Mouse (Mus musculus): ENCODE measurements around the gene Kcnh4. TPM values are rescaled to one million over a fixed set of nuclear protein-coding genes. Genes with fewer than 3 reads are reported as not detected.

Gene Kcnh4
- polyA plus RNA-seq, 1 experiment from 2014 or later = 6.8 TPM

DNA sequence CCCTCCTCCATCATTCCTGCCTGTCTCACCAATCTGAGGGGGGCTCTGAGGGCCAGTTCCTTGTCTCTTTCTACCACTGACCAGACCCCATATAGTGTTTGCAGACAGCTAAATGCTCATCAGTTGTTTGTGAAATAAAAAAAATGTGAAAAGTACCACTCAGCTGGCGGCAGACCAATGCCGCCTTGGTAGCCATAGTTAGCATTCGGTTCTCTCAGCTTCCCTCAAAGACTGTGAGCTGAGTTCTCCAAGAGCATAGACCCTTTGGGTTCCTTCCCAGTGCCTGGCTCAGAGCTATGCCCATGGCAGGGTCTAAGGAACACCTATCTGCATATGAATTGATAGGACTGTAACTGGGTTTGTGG lies 5.1 kb downstream of the Kcnh4 start:
- Histone ChIP-seq H3K27ac (ENCODE audit: low read length) (no peak overlapping the region), H3K36me3 (ENCODE audit: control insufficient read depth, insufficient read depth) (no peaks in the 10 kb centered on the region), H3K4me2 (ENCODE audit: low read length) (no peak overlapping the region), H3K27me3 (replicated peaks; ENCODE audit: control insufficient read depth, insufficient read depth, low read length) (no peaks in the 10 kb centered on the region; the same call in 1 of the 2 replicates), H3K9me3 (ENCODE audit: control insufficient read depth, low read length) (no peaks in the 10 kb centered on the region), H3K4me1 (replicated peaks; ENCODE audit: control insufficient read depth, insufficient read depth, low read length) (peaks cover 9% of the 10 kb centered on the region), H3K4me3 (replicated peaks; ENCODE audit: low read length) (no peak overlapping the region), H3K9ac (replicated peaks; ENCODE audit: low read depth, low read length) (no peak overlapping the region)
- no peak for ATAC-seq
- 89% methylated on average over 3 of the region's 3 CpGs for WGBS

DNA sequence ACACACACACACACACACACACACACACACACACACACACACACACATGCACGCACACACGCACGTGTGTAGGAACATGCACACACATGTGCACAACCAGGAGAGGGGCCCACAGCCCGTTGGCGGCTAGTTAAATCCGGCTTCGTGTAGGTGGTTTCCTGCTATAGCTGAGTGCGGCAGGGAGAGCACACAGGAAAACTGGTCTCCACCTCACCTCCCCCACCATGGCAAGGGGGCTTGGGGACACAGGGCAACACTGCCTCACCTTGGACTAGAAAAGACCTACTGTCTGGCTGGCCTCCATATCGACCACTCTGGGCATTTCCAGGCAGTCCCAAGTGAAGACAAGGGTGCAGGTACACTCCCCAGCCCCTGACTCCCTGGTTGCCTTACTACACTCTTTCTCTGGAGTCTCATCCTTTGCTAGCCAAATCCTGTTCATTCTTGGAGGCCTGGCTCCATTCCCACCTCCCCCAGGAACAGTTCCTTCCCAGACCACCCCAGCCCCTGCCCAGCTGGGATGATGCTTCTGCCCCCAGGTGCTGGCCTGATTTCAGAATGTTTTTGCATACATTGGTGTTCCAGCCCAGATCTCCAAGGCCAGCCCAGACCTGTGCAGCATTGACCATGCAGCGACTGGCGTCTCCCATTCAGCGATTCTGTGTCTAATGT lies 5.6 kb downstream of the Kcnh4 start:
- Histone ChIP-seq H3K36me3 (ENCODE audit: control insufficient read depth, insufficient read depth) (no peaks in the 10 kb centered on the region), H3K9me3 (ENCODE audit: control insufficient read depth, low read length) (no peaks in the 10 kb centered on the region), H3K4me2 (ENCODE audit: low read length) (no peak overlapping the region), H3K9ac (replicated peaks; ENCODE audit: low read depth, low read length) (no peak overlapping the region), H3K27ac (ENCODE audit: low read length) (no peak overlapping the region), H3K27me3 (replicated peaks; ENCODE audit: control insufficient read depth, insufficient read depth, low read length) (no peaks in the 10 kb centered on the region; the same call in 1 of the 2 replicates), H3K4me1 (replicated peaks; ENCODE audit: control insufficient read depth, insufficient read depth, low read length) (peaks cover 5% of the 10 kb centered on the region; the same call in 1 of the 2 replicates), H3K4me3 (replicated peaks; ENCODE audit: low read length) (no peak overlapping the region)
- 90% methylated on average over 12 of the region's 12 CpGs for WGBS
- no peak for ATAC-seq

DNA sequence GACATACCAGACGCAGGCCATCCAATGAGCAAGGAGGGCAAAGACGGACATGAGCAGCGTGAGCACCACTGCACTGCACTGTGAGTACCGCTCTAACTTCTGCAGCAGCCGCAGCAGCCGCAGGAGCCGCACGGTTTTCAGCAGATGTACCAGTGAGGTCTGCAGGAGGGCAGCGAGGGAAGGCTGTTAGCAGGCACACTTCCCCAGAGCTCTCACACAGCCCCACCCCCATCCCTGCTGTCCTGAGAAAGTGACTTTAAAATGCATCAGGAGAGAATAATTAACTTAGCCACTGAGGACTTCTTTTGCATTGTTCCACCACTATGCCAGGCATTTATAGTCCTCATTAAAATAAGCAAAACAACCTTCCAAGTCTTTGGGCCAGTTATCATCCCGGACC lies 7.4 kb downstream of the Kcnh4 start:
- H3K27me3 ChIP-seq (replicated peaks; ENCODE audit: control insufficient read depth, insufficient read depth, low read length) = no peaks in the 10 kb centered on the region; the same call in 1 of the 2 replicates
- ATAC-seq = no peak
- H3K9me3 ChIP-seq (ENCODE audit: control insufficient read depth, low read length) = no peaks in the 10 kb centered on the region
- no peak overlapping the region for H3K9ac ChIP-seq (replicated peaks; ENCODE audit: low read depth, low read length)
- no peak overlapping the region for H3K4me3 ChIP-seq (replicated peaks; ENCODE audit: low read length)
- H3K4me1 ChIP-seq (replicated peaks; ENCODE audit: control insufficient read depth, insufficient read depth, low read length) = no peaks in the 10 kb centered on the region
- H3K4me2 ChIP-seq (ENCODE audit: low read length) = no peak overlapping the region
- WGBS = 38% methylated on average over 10 of the region's 10 CpGs
- H3K27ac ChIP-seq (ENCODE audit: low read length) = no peak overlapping the region
- H3K36me3 ChIP-seq (ENCODE audit: control insufficient read depth, insufficient read depth) = no peaks in the 10 kb centered on the region

DNA sequence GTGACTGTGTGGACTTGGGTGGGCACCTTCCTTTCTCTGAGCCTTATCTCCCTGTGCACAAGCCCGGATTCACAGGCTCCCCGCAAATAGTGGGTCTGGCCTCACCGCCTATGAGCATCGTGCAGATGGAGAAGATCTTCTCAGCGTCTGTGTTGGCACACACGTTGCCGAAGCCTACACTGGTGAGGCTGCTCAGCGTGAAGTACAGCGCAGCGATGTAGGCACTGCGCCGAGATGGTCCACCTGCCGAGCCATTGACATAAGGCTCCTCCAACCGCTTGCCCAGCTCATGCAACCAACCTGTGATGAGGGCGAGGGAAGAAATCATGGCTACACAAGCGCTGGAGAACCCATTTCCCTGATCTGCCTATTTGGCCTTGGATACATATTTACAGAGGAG lies 9.6 kb downstream of the Kcnh4 start:
- Histone ChIP-seq H3K4me2 (ENCODE audit: low read length) (no peak overlapping the region), H3K36me3 (ENCODE audit: control insufficient read depth, insufficient read depth) (no peaks in the 10 kb centered on the region), H3K4me3 (replicated peaks; ENCODE audit: low read length) (no peak overlapping the region), H3K4me1 (replicated peaks; ENCODE audit: control insufficient read depth, insufficient read depth, low read length) (no peaks in the 10 kb centered on the region), H3K9me3 (ENCODE audit: control insufficient read depth, low read length) (no peaks in the 10 kb centered on the region), H3K27ac (ENCODE audit: low read length) (no peak overlapping the region), H3K27me3 (replicated peaks; ENCODE audit: control insufficient read depth, insufficient read depth, low read length) (no peaks in the 10 kb centered on the region; the same call in 1 of the 2 replicates), H3K9ac (replicated peaks; ENCODE audit: low read depth, low read length) (no peak overlapping the region)
- 94% methylated on average over 16 of the region's 16 CpGs for WGBS
- ATAC-seq = no peak

DNA sequence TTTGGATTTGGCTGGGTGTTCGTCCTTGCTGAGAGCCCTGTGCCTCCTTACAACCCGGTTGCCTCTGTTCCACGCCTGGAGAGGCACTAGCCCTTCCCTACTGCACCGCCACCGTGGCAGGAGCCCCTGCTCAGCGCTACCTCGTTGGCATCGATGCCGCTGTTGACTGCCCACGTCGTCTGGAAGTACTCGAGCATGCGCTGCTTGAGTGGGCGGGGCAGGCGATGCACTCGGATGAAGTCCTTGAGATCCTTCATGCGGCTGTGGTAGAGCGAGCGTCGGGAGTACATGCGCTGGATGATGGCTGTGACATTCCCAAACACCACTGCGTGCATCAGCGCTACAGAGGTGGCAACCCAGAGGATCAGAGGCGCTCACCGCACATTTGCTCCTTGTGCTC lies 10.3 kb downstream of the Kcnh4 start:
- Histone ChIP-seq H3K36me3 (ENCODE audit: control insufficient read depth, insufficient read depth) (no peaks in the 10 kb centered on the region), H3K9ac (replicated peaks; ENCODE audit: low read depth, low read length) (no peak overlapping the region), H3K4me1 (replicated peaks; ENCODE audit: control insufficient read depth, insufficient read depth, low read length) (no peaks in the 10 kb centered on the region), H3K27me3 (replicated peaks; ENCODE audit: control insufficient read depth, insufficient read depth, low read length) (no peaks in the 10 kb centered on the region; the same call in 1 of the 2 replicates), H3K9me3 (ENCODE audit: control insufficient read depth, low read length) (no peaks in the 10 kb centered on the region), H3K27ac (ENCODE audit: low read length) (no peak overlapping the region), H3K4me2 (ENCODE audit: low read length) (no peak overlapping the region), H3K4me3 (replicated peaks; ENCODE audit: low read length) (no peak overlapping the region)
- 54% methylated on average over 25 of the region's 25 CpGs for WGBS
- ATAC-seq = no peak

DNA sequence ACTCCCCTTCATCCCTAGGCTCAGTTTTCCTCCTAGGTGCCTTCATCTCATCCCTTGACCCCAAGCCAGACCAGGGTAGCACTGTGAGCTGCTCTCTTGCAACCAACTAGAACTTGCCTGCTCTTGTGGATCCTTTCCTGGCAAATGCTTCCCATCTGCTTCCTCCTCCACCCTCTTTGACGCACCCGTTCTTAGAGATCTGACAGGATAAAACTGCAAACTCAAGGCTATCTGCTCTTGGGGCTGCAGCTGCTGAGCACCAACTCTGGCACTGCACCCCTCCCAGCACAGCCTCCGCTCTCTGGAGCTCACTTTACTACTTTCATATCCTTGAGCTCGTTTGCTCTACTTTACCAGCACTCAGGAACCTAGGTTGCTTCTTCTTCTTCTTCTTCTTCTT lies 11.1 kb downstream of the Kcnh4 start:
- no peak overlapping the region for H3K9ac ChIP-seq (replicated peaks; ENCODE audit: low read depth, low read length)
- no peak overlapping the region for H3K4me3 ChIP-seq (replicated peaks; ENCODE audit: low read length)
- WGBS = 82% methylated on average over 4 of the region's 4 CpGs
- H3K4me2 ChIP-seq (ENCODE audit: low read length) = no peak overlapping the region
- H3K36me3 ChIP-seq (ENCODE audit: control insufficient read depth, insufficient read depth) = no peaks in the 10 kb centered on the region
- H3K27ac ChIP-seq (ENCODE audit: low read length) = no peak overlapping the region
- no peaks in the 10 kb centered on the region for H3K9me3 ChIP-seq (ENCODE audit: control insufficient read depth, low read length)
- H3K4me1 ChIP-seq (replicated peaks; ENCODE audit: control insufficient read depth, insufficient read depth, low read length) = no peaks in the 10 kb centered on the region
- no peak for ATAC-seq
- H3K27me3 ChIP-seq (replicated peaks; ENCODE audit: control insufficient read depth, insufficient read depth, low read length) = no peaks in the 10 kb centered on the region; the same call in 1 of the 2 replicates

DNA sequence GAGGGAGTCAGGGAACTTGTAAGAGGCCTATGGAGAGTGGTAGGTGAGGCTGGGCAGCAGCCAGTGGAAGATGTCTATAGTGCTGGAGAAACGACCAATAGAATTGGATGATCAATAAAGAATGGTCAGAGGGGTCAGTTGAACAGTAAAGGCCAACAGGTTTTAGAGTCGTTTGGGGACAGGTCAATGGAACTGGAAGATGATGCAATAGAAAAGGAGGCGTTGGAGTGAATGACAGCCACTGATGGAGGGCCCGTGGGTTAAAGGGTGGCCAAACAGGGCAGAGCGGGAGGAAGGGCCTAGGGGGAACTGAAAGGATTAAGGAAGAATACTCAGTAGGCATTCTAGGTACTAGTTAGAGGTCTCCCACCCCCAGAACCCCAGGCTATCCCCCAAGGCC lies 12.6 kb downstream of the Kcnh4 start:
- no peaks in the 10 kb centered on the region for H3K36me3 ChIP-seq (ENCODE audit: control insufficient read depth, insufficient read depth)
- ATAC-seq = no peak
- H3K9me3 ChIP-seq (ENCODE audit: control insufficient read depth, low read length) = no peaks in the 10 kb centered on the region
- 79% methylated on average over 5 of the region's 5 CpGs for WGBS
- no peak overlapping the region for H3K27ac ChIP-seq (ENCODE audit: low read length)
- H3K9ac ChIP-seq (replicated peaks; ENCODE audit: low read depth, low read length) = no peak overlapping the region
- H3K4me1 ChIP-seq (replicated peaks; ENCODE audit: control insufficient read depth, insufficient read depth, low read length) = no peaks in the 10 kb centered on the region
- H3K27me3 ChIP-seq (replicated peaks; ENCODE audit: control insufficient read depth, insufficient read depth, low read length) = no peaks in the 10 kb centered on the region; the same call in 1 of the 2 replicates
- no peak overlapping the region for H3K4me3 ChIP-seq (replicated peaks; ENCODE audit: low read length)
- no peak overlapping the region for H3K4me2 ChIP-seq (ENCODE audit: low read length)

DNA sequence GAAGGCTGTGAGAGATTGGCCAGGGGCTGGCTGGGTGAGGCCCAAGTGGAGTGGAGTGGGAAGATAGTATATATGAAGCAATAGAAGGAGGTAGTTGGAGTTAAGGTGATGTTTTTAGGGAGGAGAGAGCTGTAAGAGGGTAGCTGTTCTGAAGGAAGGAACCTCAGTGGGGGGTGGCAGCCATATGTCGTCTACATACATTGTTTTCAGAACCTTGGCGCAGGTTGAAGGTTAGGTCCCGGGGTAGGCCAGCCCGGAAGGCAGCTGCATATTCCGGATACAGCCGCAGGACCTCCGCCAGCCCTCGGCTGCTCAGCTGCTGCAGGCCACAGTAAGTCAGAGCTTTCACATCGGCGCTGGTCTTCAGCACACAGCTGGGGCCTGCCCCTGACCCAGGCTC lies 13.2 kb downstream of the Kcnh4 start:
- H3K9ac ChIP-seq (replicated peaks; ENCODE audit: low read depth, low read length) = no peak overlapping the region
- H3K4me1 ChIP-seq (replicated peaks; ENCODE audit: control insufficient read depth, insufficient read depth, low read length) = no peaks in the 10 kb centered on the region
- no peak for ATAC-seq
- no peak overlapping the region for H3K27ac ChIP-seq (ENCODE audit: low read length)
- 79% methylated on average over 10 of the region's 10 CpGs for WGBS
- no peaks in the 10 kb centered on the region; the same call in 1 of the 2 replicates for H3K27me3 ChIP-seq (replicated peaks; ENCODE audit: control insufficient read depth, insufficient read depth, low read length)
- no peak overlapping the region for H3K4me2 ChIP-seq (ENCODE audit: low read length)
- H3K4me3 ChIP-seq (replicated peaks; ENCODE audit: low read length) = no peak overlapping the region
- H3K9me3 ChIP-seq (ENCODE audit: control insufficient read depth, low read length) = no peaks in the 10 kb centered on the region
- H3K36me3 ChIP-seq (ENCODE audit: control insufficient read depth, insufficient read depth) = no peaks in the 10 kb centered on the region

DNA sequence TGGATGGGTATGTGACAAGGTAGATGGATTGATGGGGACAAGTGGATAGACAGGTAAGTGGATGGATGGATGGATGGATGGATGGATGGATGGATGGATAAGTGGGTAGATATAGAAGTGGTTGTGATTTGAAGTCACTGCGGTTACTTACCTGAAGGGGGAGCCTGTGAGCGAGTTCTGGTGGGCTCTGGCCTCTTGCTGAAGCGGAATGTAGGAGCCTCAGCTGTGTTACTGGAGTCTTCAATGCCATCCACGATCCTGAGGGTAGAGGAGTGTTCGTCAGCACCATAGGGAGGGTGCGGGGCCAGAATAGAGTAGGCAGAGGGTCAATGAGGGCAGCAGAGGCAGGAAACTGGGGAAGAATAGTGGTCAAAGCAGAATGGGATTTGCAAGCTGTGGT lies 14.7 kb downstream of the Kcnh4 start:
- no peak overlapping the region for H3K9ac ChIP-seq (replicated peaks; ENCODE audit: low read depth, low read length)
- no peak for ATAC-seq

DNA sequence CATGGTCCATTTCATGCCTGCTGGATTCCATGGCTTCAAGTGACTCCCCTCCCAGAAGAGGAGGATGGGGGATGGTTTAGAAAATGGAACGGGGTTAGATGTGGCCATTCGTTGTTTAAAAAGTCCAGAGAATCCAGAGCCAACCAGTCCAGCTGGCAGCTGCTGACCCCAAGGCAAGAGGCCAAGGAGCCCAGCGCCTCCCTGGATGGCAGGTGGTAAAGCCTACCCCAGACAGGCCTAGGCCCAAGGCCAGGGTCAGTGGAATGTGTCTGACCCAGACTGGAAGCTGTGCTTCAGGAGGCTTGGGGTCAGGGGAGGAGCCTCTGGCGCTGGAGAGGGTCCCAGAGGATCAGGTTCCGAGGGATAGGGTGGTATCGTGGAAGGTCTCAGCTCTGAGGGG lies 18.4 kb downstream of the Kcnh4 start:
- Histone ChIP-seq H3K27ac (ENCODE audit: low read length) (no peak overlapping the region), H3K9ac (replicated peaks; ENCODE audit: low read depth, low read length) (no peak overlapping the region), H3K36me3 (ENCODE audit: control insufficient read depth, insufficient read depth) (no peaks in the 10 kb centered on the region), H3K27me3 (replicated peaks; ENCODE audit: control insufficient read depth, insufficient read depth, low read length) (no peaks in the 10 kb centered on the region), H3K9me3 (ENCODE audit: control insufficient read depth, low read length) (no peaks in the 10 kb centered on the region), H3K4me2 (ENCODE audit: low read length) (no peak overlapping the region), H3K4me3 (replicated peaks; ENCODE audit: low read length) (no peak overlapping the region), H3K4me1 (replicated peaks; ENCODE audit: control insufficient read depth, insufficient read depth, low read length) (peaks cover 15% of the 10 kb centered on the region)
- 83% methylated on average over 6 of the region's 6 CpGs for WGBS
- ATAC-seq = no peak

More for the DNA sequence above, 14.7 kb downstream of the Kcnh4 start:
- H3K4me2 ChIP-seq (ENCODE audit: low read length) = no peak overlapping the region
- no peaks in the 10 kb centered on the region for H3K9me3 ChIP-seq (ENCODE audit: control insufficient read depth, low read length)
- no peaks in the 10 kb centered on the region; the same call in 1 of the 2 replicates for H3K27me3 ChIP-seq (replicated peaks; ENCODE audit: control insufficient read depth, insufficient read depth, low read length)
- H3K36me3 ChIP-seq (ENCODE audit: control insufficient read depth, insufficient read depth) = no peaks in the 10 kb centered on the region
- H3K4me3 ChIP-seq (replicated peaks; ENCODE audit: low read length) = no peak overlapping the region
- 10% methylated on average over 6 of the region's 6 CpGs for WGBS
- H3K4me1 ChIP-seq (replicated peaks; ENCODE audit: control insufficient read depth, insufficient read depth, low read length) = no peaks in the 10 kb centered on the region
- no peak overlapping the region for H3K27ac ChIP-seq (ENCODE audit: low read length)
